Mouse (Mus musculus) megakaryocyte, embryonic 14.5 days (primary cell): ENCODE results near the gene Slc39a11. TPM values are rescaled to one million over a fixed set of nuclear protein-coding genes. Genes with fewer than 3 reads are reported as not detected.

Experiments
- H3K27me3 ChIP-seq: replicated peaks from 2 replicates; pipeline ENCODE3; 2012; ENCODE audit warnings: inconsistent platforms
- H3K36me3 ChIP-seq: replicated peaks from 2 replicates; pipeline ENCODE3; 2012; ENCODE audit warnings: low read length, inconsistent platforms, mixed read lengths
- H3K4me1 ChIP-seq: 2 replicates; pipeline ENCODE4 v1.6.1; 2012; ENCODE audit warnings: inconsistent platforms
- H3K4me3 ChIP-seq: replicated peaks from 2 replicates; pipeline ENCODE3; 2012; ENCODE audit warnings: moderate library complexity, mild to moderate bottlenecking, inconsistent platforms
- H3K9me3 ChIP-seq: 2 replicates; pipeline ENCODE4 v1.6.1; 2012; ENCODE audit warnings: inconsistent platforms
- FLI1 ChIP-seq: IDR thresholded peaks from 2 replicates; pipeline ENCODE4 v1.6.1; 2012; ENCODE audit warnings: low read length, inconsistent platforms, mixed read lengths
- GATA1 ChIP-seq: IDR thresholded peaks from 3 replicates; pipeline ENCODE4 v1.6.1; 2012; ENCODE audit warnings: mixed read lengths, low read length, inconsistent platforms, borderline replicate concordance
- polyA plus RNA-seq: library from polyadenylated mRNA; stranded (reverse); fragments of >175 nt; gene quantifications from 2 replicates; pipeline ENCODE4 v1.2.3, GENCODE M21; 2012; ENCODE audit warnings: low replicate concordance; ENCODE audit not compliant: insufficient read depth

Gene Slc39a11
- polyA plus RNA-seq, 1 experiment, result 20.6 TPM

DNA sequence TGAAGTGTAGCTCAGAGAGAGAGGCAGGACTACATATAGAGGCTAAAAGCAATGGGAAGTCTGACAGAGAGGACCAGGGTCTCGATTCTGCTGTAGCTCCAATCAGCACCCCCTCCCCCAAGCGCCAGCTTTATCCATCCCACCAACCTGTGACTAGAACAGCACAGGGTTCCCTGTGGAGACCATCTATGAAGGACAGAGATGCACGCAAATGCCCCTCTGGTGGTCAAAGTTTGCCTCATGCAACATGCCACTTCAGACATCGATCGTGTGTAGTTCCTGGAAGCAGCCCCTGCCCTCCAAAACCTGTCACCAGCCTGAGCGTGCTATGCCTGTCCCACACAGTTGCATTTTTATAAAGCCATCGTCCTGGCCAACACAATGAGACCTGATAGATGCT lies 129.9 kb downstream of the Slc39a11 start:
- peaks cover 11% of the 10 kb centered on the region for H3K4me1 ChIP-seq
- H3K36me3 ChIP-seq, result peaks cover 39% of the 10 kb centered on the region
- peaks cover 50% of the 10 kb centered on the region for H3K9me3 ChIP-seq
- no peak for TF ChIP-seq GATA1
- TF ChIP-seq FLI1, result no peak
- H3K4me3 ChIP-seq, result no peak overlapping the region
- no peaks in the 10 kb centered on the region for H3K27me3 ChIP-seq

DNA sequence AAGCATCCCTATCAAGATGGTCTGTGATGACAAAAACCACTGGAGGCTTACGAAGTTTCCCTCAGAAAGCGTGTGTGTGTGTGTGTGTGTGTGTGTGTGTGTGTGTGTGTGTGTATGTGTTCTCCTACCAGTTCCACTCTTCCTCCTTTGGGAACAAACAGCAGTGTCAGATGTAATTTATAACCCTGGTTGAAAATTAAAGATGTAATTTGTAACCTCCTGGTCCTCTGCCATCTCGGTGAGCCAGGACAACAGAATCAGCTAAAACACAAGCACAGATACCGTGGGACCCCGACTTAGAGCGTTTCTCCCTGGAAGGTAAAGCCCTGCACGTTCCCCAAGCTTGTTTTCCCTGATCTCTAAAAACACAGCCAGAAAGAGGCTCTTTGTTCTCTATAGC lies 131.7 kb downstream of the Slc39a11 start:
- Histone ChIP-seq H3K36me3 (peaks cover 35% of the 10 kb centered on the region), H3K9me3 (peaks cover 41% of the 10 kb centered on the region)
- TF ChIP-seq GATA1, result no peak
- no peak for TF ChIP-seq FLI1

DNA sequence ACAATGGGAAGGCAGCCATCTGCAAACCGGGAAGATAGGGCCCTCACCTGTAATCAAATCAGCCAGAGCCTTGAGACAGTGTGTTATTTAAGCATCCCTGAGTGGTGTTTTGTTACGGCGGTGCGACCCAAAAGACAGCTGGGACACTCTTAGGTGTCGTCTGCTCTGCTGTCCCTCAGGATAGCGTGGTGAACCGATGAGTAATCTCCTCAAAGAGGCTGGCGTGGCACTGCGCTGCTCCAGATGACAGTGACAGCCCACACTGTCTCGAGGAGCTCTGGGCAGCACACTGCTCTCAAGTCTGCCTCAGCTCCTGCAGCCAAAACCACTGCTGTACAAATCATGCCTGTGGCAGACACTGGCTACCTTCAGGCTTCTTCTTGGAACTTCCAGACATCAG lies 133.7 kb downstream of the Slc39a11 start:
- Histone ChIP-seq H3K4me3 (no peak overlapping the region), H3K27me3 (no peaks in the 10 kb centered on the region), H3K36me3 (peaks cover 18% of the 10 kb centered on the region), H3K9me3 (peaks cover 28% of the 10 kb centered on the region), H3K4me1 (peaks cover 14% of the 10 kb centered on the region)
- TF ChIP-seq FLI1 (no peak), GATA1 (no peak)

More for the DNA sequence above, 131.7 kb downstream of the Slc39a11 start:
- Histone ChIP-seq H3K4me3 (no peak overlapping the region), H3K27me3 (no peaks in the 10 kb centered on the region), H3K4me1 (peaks cover 11% of the 10 kb centered on the region)

DNA sequence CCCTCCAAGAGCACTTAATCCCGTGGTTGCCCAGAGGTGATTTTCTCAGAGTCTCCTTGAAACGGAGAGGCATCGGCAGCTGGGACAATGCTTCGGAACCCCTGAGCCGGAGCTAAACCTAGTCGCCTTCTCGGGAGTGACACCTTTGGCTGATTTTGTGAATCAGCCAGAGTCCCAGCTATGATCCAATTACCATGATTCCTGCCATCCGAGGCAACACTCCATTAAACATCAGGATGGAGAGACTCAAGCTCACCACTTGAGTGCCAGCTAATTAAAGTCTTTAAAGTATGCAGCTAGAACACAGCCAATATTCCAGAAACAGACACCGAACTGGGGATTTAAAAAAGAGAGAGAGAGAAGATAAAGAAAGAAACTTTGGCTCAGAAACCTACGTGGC lies 136.9 kb downstream of the Slc39a11 start:
- 0 out of 2 replicates have a peak, but pooled peaks cover 4% of the 10 kb centered on the region for H3K9me3 ChIP-seq
- H3K36me3 ChIP-seq, result peaks cover 4% of the 10 kb centered on the region
- no peaks in the 10 kb centered on the region for H3K27me3 ChIP-seq
- H3K4me3 ChIP-seq, result no peak overlapping the region
- TF ChIP-seq GATA1 (no peak), FLI1 (no peak)
- peaks cover 8% of the 10 kb centered on the region; the same call in 1 of the 2 replicates for H3K4me1 ChIP-seq

DNA sequence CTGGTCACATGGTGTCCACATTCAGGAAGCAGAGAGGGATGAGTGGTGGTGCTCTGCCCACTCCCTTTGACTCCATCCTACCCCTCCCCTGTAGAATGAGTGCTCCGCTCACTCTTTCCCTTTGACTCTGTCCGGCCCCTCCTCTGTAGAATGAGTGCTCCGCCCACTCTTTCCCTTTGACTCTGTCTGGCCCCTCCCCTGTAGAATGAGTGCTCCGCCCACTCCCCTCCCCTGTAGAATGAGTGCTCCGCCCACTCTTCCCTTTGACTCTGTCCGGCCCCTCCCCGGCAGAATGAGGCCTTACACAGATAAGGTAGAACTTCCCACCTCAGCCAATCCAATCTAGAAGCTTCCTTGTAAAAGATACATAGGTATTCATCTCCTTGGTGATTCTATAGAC lies 137.7 kb downstream of the Slc39a11 start:
- H3K4me3 ChIP-seq, result no peak overlapping the region
- H3K9me3 ChIP-seq, result 0 out of 2 replicates have a peak, but pooled peaks cover 4% of the 10 kb centered on the region
- H3K36me3 ChIP-seq, result peaks cover 4% of the 10 kb centered on the region
- TF ChIP-seq GATA1 (no peak), FLI1 (no peak)
- H3K27me3 ChIP-seq, result no peaks in the 10 kb centered on the region
- H3K4me1 ChIP-seq, result peaks cover 8% of the 10 kb centered on the region; the same call in 1 of the 2 replicates

DNA sequence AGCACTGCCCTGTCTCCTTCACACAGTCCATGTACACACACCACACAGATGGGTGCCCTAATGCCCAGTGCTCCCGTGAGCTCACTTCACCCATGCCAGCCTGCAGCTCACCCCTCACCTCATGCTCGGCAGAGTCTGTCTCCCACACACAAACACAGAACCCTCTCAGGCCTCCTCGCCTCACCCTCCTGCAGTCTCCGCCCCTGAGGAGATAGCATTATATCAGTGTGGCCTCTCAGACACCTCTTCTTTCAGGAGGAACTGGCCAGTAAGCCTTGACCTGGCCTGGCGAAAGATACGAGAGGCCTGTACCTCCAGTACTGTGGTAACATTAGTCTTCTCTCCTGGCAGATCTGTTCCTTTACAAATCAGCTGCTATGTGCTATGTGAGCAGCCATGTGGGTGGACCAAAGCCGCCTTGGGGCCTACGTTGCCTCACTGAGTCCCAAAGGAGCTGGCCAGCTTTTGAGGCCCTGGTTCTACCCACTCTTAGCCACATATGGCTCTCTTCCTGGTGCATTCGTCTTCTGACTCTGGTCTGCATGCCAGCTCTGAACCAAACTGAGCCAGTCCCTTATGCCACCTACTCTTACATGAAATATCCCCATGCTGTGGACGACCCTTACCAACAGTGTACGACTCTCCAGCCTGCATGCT lies 138.8 kb downstream of the Slc39a11 start:
- Histone ChIP-seq H3K9me3 (0 out of 2 replicates have a peak, but pooled peaks cover 4% of the 10 kb centered on the region), H3K36me3 (no peaks in the 10 kb centered on the region), H3K27me3 (no peaks in the 10 kb centered on the region), H3K4me1 (peaks cover 8% of the 10 kb centered on the region; the same call in 1 of the 2 replicates), H3K4me3 (peak overlapping the region; percentile 2)
- TF ChIP-seq FLI1, result no peak

DNA sequence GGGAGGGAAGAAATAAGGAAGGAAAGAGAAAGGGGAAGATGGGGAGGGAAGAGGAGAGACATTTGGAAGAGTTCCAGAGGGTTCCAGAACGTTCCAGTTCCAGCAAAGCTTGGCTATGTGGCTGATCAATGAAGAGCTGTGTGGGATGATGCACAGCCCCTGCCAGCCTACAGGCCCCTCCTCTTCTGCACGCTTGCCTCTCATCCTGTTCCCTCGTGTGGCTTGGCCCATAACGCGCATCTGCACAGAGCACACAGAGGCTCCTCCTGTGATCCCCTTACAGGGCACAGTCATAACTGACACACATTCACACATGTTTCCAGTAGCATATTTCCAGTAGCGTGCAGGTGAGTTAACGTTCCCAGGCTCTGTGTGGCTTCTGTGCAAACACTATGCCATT lies 139.6 kb downstream of the Slc39a11 start:
- TF ChIP-seq GATA1, result no peak
- TF ChIP-seq FLI1, result no peak
- Histone ChIP-seq H3K4me1 (peaks cover 12% of the 10 kb centered on the region; the same call in 1 of the 2 replicates), H3K9me3 (0 out of 2 replicates have a peak, but pooled peaks cover 4% of the 10 kb centered on the region), H3K4me3 (no peak overlapping the region), H3K36me3 (no peaks in the 10 kb centered on the region), H3K27me3 (no peaks in the 10 kb centered on the region)

DNA sequence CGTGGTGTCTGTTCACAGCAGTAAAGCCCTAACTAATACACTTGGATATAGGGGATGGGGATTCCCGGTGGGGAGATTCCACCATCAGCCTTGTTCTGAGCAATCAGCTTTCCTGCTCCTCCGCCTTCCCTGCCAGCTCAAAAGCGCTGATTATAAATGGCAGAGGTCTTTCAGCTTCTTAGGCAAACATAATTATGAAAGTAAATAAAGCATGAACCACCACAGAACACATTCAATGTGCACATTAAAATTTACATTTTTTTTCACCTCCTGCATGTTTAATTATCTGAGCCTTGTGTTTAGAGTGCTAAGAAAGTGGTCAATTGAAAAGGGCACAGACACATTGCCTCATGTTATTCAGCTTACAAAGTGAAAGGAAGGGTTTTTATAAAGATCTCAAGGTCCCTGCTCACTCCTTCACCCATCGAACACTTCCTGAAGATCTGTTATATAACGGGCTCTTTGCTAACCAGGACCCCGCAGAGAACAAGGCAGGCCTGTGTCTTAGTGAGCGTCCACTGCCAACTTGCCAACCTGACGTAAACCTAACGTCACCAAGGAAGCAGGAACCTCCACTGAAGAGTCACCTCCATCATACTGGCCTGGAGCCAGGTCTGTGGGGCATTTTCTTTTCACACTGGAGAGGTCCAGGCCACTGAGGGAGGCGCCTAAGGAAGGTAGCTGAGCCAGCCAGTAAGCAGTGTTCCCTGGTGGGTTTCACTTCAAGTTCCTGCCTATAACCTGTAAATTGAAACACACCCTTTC lies 142.0 kb downstream of the Slc39a11 start:
- TF ChIP-seq FLI1 (no peak), GATA1 (no peak)
- H3K4me3 ChIP-seq, result no peak overlapping the region
- H3K36me3 ChIP-seq, result no peaks in the 10 kb centered on the region
- peaks cover 15% of the 10 kb centered on the region for H3K4me1 ChIP-seq
- H3K27me3 ChIP-seq, result no peaks in the 10 kb centered on the region
- 0 out of 2 replicates have a peak, but pooled peaks cover 4% of the 10 kb centered on the region for H3K9me3 ChIP-seq

DNA sequence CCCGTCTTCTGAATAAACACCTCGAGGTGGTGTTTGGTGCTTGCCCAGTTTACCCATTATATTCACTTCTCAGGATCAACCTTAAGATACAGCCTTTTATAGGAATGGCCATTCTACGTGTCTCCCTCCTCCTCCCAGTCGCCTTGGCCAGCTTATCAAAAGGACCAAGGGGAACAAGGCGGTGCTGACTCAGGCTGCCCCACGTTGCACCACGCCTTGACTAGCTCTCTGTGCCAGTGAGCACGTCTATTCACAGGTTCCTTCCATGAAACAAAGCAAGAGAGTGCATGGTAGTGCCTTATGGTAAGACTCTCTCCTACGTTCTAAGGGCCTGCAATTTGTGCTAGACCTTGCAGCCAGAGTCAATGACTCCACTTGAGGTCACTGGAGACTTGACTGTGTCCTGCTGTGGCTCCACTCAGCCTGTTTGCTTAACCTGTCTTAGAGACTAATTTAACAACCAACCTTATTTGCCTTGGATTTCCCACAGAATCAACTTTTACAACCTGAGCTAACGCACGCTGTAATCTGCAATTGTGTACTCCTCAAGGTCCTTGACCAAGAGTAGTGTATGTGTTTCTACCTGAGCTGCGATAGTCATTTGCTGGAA lies 144.2 kb downstream of the Slc39a11 start:
- no peak for TF ChIP-seq GATA1
- no peak for TF ChIP-seq FLI1
- Histone ChIP-seq H3K27me3 (no peaks in the 10 kb centered on the region), H3K4me1 (peaks cover 17% of the 10 kb centered on the region), H3K4me3 (no peak overlapping the region), H3K9me3 (no peaks in the 10 kb centered on the region), H3K36me3 (no peaks in the 10 kb centered on the region)
